Mouse (Mus musculus) olfactory bulb, adult 2 months (tissue): ENCODE results near the gene Masp1.

Experiments used
- CTCF ChIP-seq: fragments of 200-500 bp; IDR thresholded peaks from 2 replicates; pipeline ENCODE4 v1.5.1; 2012; ENCODE audit warnings: low read depth, mild to moderate bottlenecking, low read length, moderate library complexity; ENCODE audit not compliant: insufficient read depth
- POLR2A ChIP-seq: fragments of 200-500 bp; IDR thresholded peaks from 2 replicates; pipeline ENCODE4 v1.6.1; 2012; ENCODE audit warnings: mild to moderate bottlenecking, low read depth, low read length, moderate library complexity; ENCODE audit not compliant: insufficient read depth

- TF ChIP-seq POLR2A (no peak), CTCF (no peak)
These were observed 1.8 kb downstream of the Masp1 start for GRCm38 (mm10) chr16:23518567-23519369.
